Mouse (Mus musculus) heart, adult 2 months (tissue): ENCODE results near the gene Ghr. TPM values are rescaled to one million over a fixed set of nuclear protein-coding genes. Genes with fewer than 3 reads are reported as not detected.

Experiments used
- DNase-seq, 2 experiments: peaks; one replicate each; pipeline ENCODE4 v3.0.0; 2021
- H3K27ac ChIP-seq: fragments of 200-600 bp; 2 replicates; pipeline ENCODE4 v1.8.1; 2022
- H3K27me3 ChIP-seq: fragments of 200-500 bp; 2 replicates; pipeline ENCODE4 v1.6.1; 2012; ENCODE audit warnings: mild to moderate bottlenecking, low read length, inconsistent platforms, mixed read lengths; ENCODE audit not compliant: control insufficient read depth, insufficient read depth
- H3K36me3 ChIP-seq: fragments of 200-500 bp; 2 replicates; pipeline ENCODE4 v1.6.1; 2012; ENCODE audit warnings: low read length, inconsistent platforms; ENCODE audit not compliant: control insufficient read depth, insufficient read depth
- H3K4me1 ChIP-seq: fragments of 200-500 bp; 2 replicates; pipeline ENCODE4 v1.6.1; 2011; ENCODE audit warnings: low read length; ENCODE audit not compliant: control insufficient read depth, insufficient read depth
- H3K4me3 ChIP-seq: fragments of 200-600 bp; 2 replicates; pipeline ENCODE4 v1.8.1; 2022
- H3K79me2 ChIP-seq: fragments of 200-500 bp; replicated peaks from 2 replicates; pipeline ENCODE4 v1.6.1; 2012; ENCODE audit warnings: mild to moderate bottlenecking, inconsistent platforms, low read length, moderate library complexity, mixed read lengths; ENCODE audit not compliant: control insufficient read depth, insufficient read depth
- H3K9ac ChIP-seq: fragments of 200-500 bp; 2 replicates; pipeline ENCODE4 v1.6.1; 2012; ENCODE audit warnings: low read depth, mild to moderate bottlenecking, control low read depth, inconsistent platforms, low read length, mixed read lengths
- CTCF ChIP-seq: fragments of 200-600 bp; IDR thresholded peaks from 2 replicates; pipeline ENCODE4 v1.8.1; 2022; ENCODE audit warnings: antibody characterized with exemption, mild to moderate bottlenecking, moderate library complexity
- EP300 ChIP-seq: fragments of 200-500 bp; IDR thresholded peaks from 2 replicates; pipeline ENCODE4 v1.6.1; 2011; ENCODE audit warnings: low read depth, low read length, control low read depth; ENCODE audit not compliant: insufficient read depth
- POLR2A ChIP-seq: fragments of 200-500 bp; IDR thresholded peaks from 2 replicates; pipeline ENCODE4 v1.6.1; 2011; ENCODE audit warnings: mild to moderate bottlenecking, low read depth, low read length, control low read depth; ENCODE audit not compliant: insufficient read depth
- WGBS: fragments of 180-500 bp; shearing (Covaris S2); methylation state at CpG from one replicate; pipeline ENCODE4 v1.1.7; 2018; 5-methylcytosine and 5-hydroxymethylcytosine counted together
- intact Hi-C: fragments of 180-260 bp; cut with DNase I; formaldehyde crosslinking; loops from one replicate; pipeline ENCODE4 v1.15.1; 2025
- polyA plus RNA-seq: library from polyadenylated mRNA; depleted of rRNA; stranded (reverse); fragments of >200 nt; gene quantifications from 2 replicates; pipeline ENCODE4 v1.2.3, GENCODE M21; 2012
- total RNA-seq, 2 experiments: library from RNA; stranded (reverse); gene quantifications; 2 replicates each; pipeline ENCODE4 v1.2.3; 2021

Gene Ghr
- total and polyA plus RNA-seq, 3 experiments = 46.1 to 161 (median 160) TPM

DNA sequence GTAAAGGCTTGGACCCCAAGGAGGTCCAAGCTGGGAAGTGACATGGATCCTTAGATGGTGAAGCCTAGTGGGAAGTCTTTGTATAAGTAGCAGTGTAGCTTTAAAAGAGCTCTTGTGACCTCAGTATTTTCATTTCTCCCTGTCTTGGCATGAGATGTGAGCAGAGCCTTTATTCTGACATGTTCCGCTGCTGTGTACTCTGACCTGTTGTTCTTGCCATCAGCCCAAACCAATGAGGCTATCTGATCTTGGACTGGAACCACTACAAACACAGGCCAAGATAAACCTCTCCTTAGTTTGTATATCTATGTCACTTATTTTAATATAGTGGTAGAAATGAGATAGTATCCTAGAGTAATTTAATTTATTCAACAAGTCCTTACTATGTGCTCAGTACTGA is 97.9 kb downstream of the Ghr start:
- intact Hi-C loops = no loop called here
- Histone ChIP-seq H3K36me3 (peaks cover 13% of the 10 kb centered on the region), H3K9ac (no peak overlapping the region), H3K4me3 (no peak overlapping the region), H3K27ac (0 out of 2 replicates have a peak overlapping the region, but pooled peaks have one; percentile 16), H3K4me1 (peaks cover 8% of the 10 kb centered on the region), H3K27me3 (no peaks in the 10 kb centered on the region), H3K79me2 (no peaks in the 10 kb centered on the region)
- no peak for DNase-seq
- TF ChIP-seq CTCF (no peak), EP300 (no peak), POLR2A (no peak)
- WGBS = 69% methylated on average over 1 of the region's 1 CpGs

DNA sequence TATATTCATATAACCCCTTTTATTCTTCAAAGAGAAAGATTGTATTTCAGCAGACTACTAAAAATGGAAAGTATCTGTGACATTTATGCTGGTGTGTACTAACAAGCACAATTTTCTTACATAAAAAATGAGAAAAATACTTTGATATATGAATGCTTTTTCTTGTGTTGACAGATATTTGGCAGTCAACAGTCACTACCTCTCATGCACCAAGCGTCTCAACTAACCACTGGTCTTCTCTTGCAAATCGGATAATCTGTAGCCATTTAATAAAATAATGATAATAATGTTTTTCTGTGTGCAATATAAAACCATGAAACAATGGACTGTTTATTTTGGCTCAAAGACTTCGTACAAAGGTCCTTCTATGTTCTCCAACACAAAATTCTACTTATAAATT is 99.8 kb downstream of the Ghr start:
- 55% methylated on average over 3 of the region's 3 CpGs for WGBS
- Histone ChIP-seq H3K4me1 (peaks cover 8% of the 10 kb centered on the region), H3K27ac (no peak overlapping the region), H3K79me2 (no peaks in the 10 kb centered on the region), H3K9ac (no peak overlapping the region), H3K27me3 (no peaks in the 10 kb centered on the region), H3K36me3 (peaks cover 11% of the 10 kb centered on the region), H3K4me3 (no peak overlapping the region)
- TF ChIP-seq CTCF (no peak), EP300 (no peak)
- intact Hi-C loops = no loop called here
- no peak for DNase-seq

DNA sequence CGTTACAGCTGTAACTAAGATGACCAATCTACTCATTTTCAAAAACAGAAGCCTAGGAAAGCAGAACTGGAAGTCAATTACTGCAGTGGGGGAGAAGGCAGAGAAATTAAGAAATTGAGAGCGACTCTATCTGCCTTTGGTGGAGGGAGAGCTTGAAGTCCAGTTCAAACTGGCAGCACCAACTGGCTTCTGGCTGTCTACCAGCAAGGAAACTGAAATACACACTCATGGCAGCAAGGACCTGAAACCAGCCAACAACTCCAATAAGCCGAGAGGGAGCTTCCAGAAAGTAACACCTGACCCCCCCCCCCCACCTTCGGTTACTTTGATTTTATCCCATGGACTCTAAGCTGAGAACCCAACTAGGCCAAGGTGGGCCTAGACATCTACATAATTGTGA is 114.1 kb downstream of the Ghr start:
- no peaks in the 10 kb centered on the region; the same call in 1 of the 2 replicates for H3K4me1 ChIP-seq
- no peaks in the 10 kb centered on the region for H3K27me3 ChIP-seq
- H3K4me3 ChIP-seq = no peak overlapping the region
- intact Hi-C loops = no loop called here
- H3K9ac ChIP-seq = no peak overlapping the region
- TF ChIP-seq EP300 = no peak
- TF ChIP-seq POLR2A = no peak
- no peak for TF ChIP-seq CTCF
- peaks cover 13% of the 10 kb centered on the region; the same call in 1 of the 2 replicates for H3K36me3 ChIP-seq
- no peak for DNase-seq
- 80% methylated on average over 4 of the region's 4 CpGs for WGBS
- no peak overlapping the region for H3K27ac ChIP-seq
- H3K79me2 ChIP-seq = no peaks in the 10 kb centered on the region

DNA sequence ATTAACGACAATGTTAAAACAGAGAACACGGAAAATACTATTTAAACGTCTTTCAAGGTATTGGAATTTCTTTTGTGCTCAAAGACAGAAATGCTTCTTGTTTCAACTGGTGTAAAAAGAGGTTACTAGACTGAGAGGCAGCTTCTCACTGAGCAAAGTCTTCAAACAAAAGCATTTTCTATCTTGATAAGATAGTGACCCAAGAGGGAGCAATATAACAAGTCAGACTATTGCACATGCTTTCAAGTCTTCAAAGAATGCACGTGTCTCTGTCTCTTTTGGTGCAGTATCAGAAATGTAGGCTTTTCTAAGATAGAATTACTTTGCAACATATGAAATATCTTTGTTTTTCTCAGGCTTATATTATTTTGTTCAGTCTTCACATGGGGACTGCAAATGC is 116.7 kb downstream of the Ghr start:
- intact Hi-C loops = no loop called here
- 81% methylated on average over 4 of the region's 4 CpGs for WGBS
- Histone ChIP-seq H3K27ac (no peak overlapping the region), H3K9ac (no peak overlapping the region), H3K79me2 (peaks cover 2% of the 10 kb centered on the region; the same call in 1 of the 2 replicates), H3K36me3 (peaks cover 9% of the 10 kb centered on the region; the same call in 1 of the 2 replicates), H3K4me3 (no peak overlapping the region), H3K4me1 (no peaks in the 10 kb centered on the region; the same call in 1 of the 2 replicates), H3K27me3 (no peaks in the 10 kb centered on the region)
- no peak for DNase-seq
- TF ChIP-seq EP300 = no peak
- no peak for TF ChIP-seq CTCF
- no peak for TF ChIP-seq POLR2A

- Histone ChIP-seq H3K4me3 (no peak overlapping the region), H3K9ac (no peak overlapping the region), H3K27me3 (no peaks in the 10 kb centered on the region), H3K4me1 (no peaks in the 10 kb centered on the region; the same call in 1 of the 2 replicates), H3K36me3 (peaks cover 9% of the 10 kb centered on the region; the same call in 1 of the 2 replicates), H3K27ac (peak overlapping the region; percentile 4; the same call in 1 of the 2 replicates), H3K79me2 (peaks cover 2% of the 10 kb centered on the region; the same call in 1 of the 2 replicates)
- TF ChIP-seq CTCF = no peak
- no peak for TF ChIP-seq EP300
- TF ChIP-seq POLR2A = no peak
- intact Hi-C loops = no loop called here
- WGBS = 63% methylated on average over 4 of the region's 4 CpGs
- DNase-seq = peak in 1 of 2 experiments; percentile 27
These were observed 118.5 kb downstream of the Ghr start for GRCm38 (mm10) chr15:3464754-3465153.

DNA sequence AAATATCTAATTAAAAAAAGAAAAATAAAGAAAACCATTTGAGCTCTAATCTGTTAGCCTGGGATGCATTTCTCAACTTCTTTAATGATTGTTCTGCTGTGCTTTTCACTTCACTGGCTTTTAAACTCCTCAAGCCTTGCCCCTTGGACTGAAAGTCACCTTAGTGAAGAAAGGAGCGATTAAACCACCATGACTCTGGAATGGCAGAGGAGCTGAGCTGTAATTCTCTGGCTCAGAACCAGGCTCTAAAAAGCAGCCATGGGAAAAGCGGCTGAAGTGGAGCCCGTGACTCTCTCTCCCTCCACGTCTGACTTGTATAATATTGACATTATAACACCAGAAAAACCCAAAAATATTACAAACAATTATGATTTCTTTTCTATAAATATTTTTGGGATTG is 126.7 kb downstream of the Ghr start:
- no peak for TF ChIP-seq POLR2A
- TF ChIP-seq CTCF = no peak
- no peak for TF ChIP-seq EP300
- 61% methylated on average over 4 of the region's 4 CpGs for WGBS
- Histone ChIP-seq H3K9ac (no peak overlapping the region), H3K79me2 (no peaks in the 10 kb centered on the region; the same call in 1 of the 2 replicates), H3K4me3 (no peak overlapping the region), H3K36me3 (peaks cover 28% of the 10 kb centered on the region), H3K27ac (peak overlapping the region; percentile 69), H3K27me3 (no peaks in the 10 kb centered on the region), H3K4me1 (peaks cover 1% of the 10 kb centered on the region)
- DNase-seq = peak in 1 of 2 experiments; percentile 34
- intact Hi-C loops = loop anchor here (5.0 kb wide), 1 partner anchor 41 kb away; no protein-coding TSS in a partner anchor
